ENCODE assay signal across 25 mouse cellular contexts in the genomic region with DNA sequence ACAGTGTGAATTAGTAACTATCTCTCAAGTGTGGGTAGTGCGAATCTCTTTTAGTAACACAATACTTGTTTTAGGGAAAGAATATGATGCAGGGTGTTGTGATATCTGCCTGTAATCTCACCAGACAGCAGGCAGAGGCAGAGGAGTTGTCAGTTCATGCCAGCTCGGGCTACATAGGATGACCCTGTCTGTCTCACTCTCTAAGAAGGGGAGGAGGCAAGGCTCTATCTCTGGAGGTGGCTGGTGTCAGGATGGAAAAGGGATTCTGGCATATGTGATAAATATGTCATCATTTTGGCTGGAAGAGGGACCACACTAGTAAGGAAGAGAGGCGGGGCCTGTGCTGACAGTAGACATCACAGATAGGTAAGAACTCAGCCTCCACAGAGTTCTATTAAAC. TPM values are rescaled to one million over a fixed set of nuclear protein-coding genes. Genes with fewer than 3 reads are reported as not detected.
DNase-seq lines count a peak whose midpoint lies in the region; ATAC-seq and TF ChIP-seq lines count a peak whose summit lies in the region.
"Had no signal": no experiment of that assay in that cellular context is flagged by ENCODE, and none has a peak within 500 bp of the region (broad histone marks: within the 10 kb centered on the region; RNA-seq: fewer than 3 reads in every experiment).

No protein-coding gene starts in this region.

- intact Hi-C loops in heart, postnatal 10 days (cut with DNase I), result loop anchor here (5.0 kb wide), 1 partner anchor 40 kb away; no protein-coding TSS in a partner anchor

- TF ChIP-seq CTCF in small intestine, adult 2 months (IDR thresholded peaks at IDR 0.05; ENCODE audit: extremely low read depth, insufficient read length, insufficient replicate concordance, low read depth, low read length), result peak; percentile 9; the same call in 1 of the 2 replicates

- TF ChIP-seq POLR2A in small intestine, adult 2 months (IDR thresholded peaks at IDR 0.05; ENCODE audit: low read depth, low read length), result no peak

- H3K4me3 ChIP-seq in heart, embryonic 15.5 days, result no peak overlapping the region
- H3K4me3 ChIP-seq in hindbrain, embryonic 16.5 days (ENCODE audit: low read length), result no peak overlapping the region
- no peak overlapping the region for H3K4me3 ChIP-seq in hindbrain, embryonic 11.5 days (ENCODE audit: low read depth, low read length)
- H3K4me3 ChIP-seq in neural tube, embryonic 13.5 days, result no peak overlapping the region
- H3K4me3 ChIP-seq in small intestine, adult 2 months (ENCODE audit: low read depth, low read length), result no peak overlapping the region
- no peak overlapping the region for H3K4me3 ChIP-seq in kidney, embryonic 15.5 days (replicated peaks)
- H3K4me3 ChIP-seq: forebrain, embryonic 13.5 days; heart, embryonic 10.5 days; limb, embryonic 10.5 days; limb, embryonic 15.5 days; midbrain, embryonic 12.5 days; myocyte had no signal

- no peaks in the 10 kb centered on the region for H3K27me3 ChIP-seq in heart, embryonic 15.5 days
- peaks cover 6% of the 10 kb centered on the region; the same call in 1 of the 2 replicates for H3K27me3 ChIP-seq in hindbrain, embryonic 16.5 days (replicated peaks; ENCODE audit: control insufficient read depth, insufficient read depth, low read length)
- peaks cover 5% of the 10 kb centered on the region; the same call in 1 of the 2 replicates for H3K27me3 ChIP-seq in hindbrain, embryonic 11.5 days (ENCODE audit: control insufficient read depth, insufficient read depth, low read length)
- H3K27me3 ChIP-seq in neural tube, embryonic 13.5 days, result peaks cover 19% of the 10 kb centered on the region
- no peaks in the 10 kb centered on the region for H3K27me3 ChIP-seq in small intestine, adult 2 months (ENCODE audit: control insufficient read depth, insufficient read depth, low read length)
- H3K27me3 ChIP-seq in kidney, embryonic 15.5 days, result peaks cover 12% of the 10 kb centered on the region
- H3K27me3 ChIP-seq: CH12.LX had no signal

- H3K9ac ChIP-seq in heart, embryonic 15.5 days, result peak overlapping the region; percentile 16; the same call in 1 of the 2 replicates
- H3K9ac ChIP-seq in hindbrain, embryonic 16.5 days (ENCODE audit: low read depth, low read length), result no peak overlapping the region
- H3K9ac ChIP-seq in hindbrain, embryonic 11.5 days (ENCODE audit: low read depth, low read length), result no peak overlapping the region
- H3K9ac ChIP-seq in neural tube, embryonic 13.5 days, result 0 out of 2 replicates have a peak overlapping the region, but pooled peaks have one; percentile 41
- H3K9ac ChIP-seq in kidney, embryonic 15.5 days, result no peak overlapping the region
- H3K9ac ChIP-seq: forebrain, embryonic 13.5 days; limb, embryonic 15.5 days; midbrain, embryonic 12.5 days had no signal

- H3K27ac ChIP-seq in heart, embryonic 15.5 days, result peak overlapping the region; percentile 49
- no peak overlapping the region for H3K27ac ChIP-seq in hindbrain, embryonic 16.5 days (ENCODE audit: low read depth, low read length)
- H3K27ac ChIP-seq in hindbrain, embryonic 11.5 days (ENCODE audit: low read depth, low read length), result no peak overlapping the region
- peak overlapping the region; percentile 56 for H3K27ac ChIP-seq in neural tube, embryonic 13.5 days (replicated peaks)
- no peak overlapping the region for H3K27ac ChIP-seq in small intestine, adult 2 months (ENCODE audit: insufficient read depth, low read depth, low read length)
- H3K27ac ChIP-seq in kidney, embryonic 15.5 days, result no peak overlapping the region
- H3K27ac ChIP-seq: forebrain, embryonic 13.5 days; limb, embryonic 10.5 days; limb, embryonic 15.5 days; midbrain, embryonic 12.5 days had no signal

- no peaks in the 10 kb centered on the region for H3K9me3 ChIP-seq in heart, embryonic 15.5 days (replicated peaks)
- no peaks in the 10 kb centered on the region for H3K9me3 ChIP-seq in hindbrain, embryonic 16.5 days (ENCODE audit: control insufficient read depth, low read length)
- no peaks in the 10 kb centered on the region for H3K9me3 ChIP-seq in hindbrain, embryonic 11.5 days (ENCODE audit: control insufficient read depth, low read length)
- H3K9me3 ChIP-seq in neural tube, embryonic 13.5 days, result no peaks in the 10 kb centered on the region
- H3K9me3 ChIP-seq in kidney, embryonic 15.5 days (replicated peaks), result no peaks in the 10 kb centered on the region
- H3K9me3 ChIP-seq: forebrain, embryonic 13.5 days; heart, embryonic 10.5 days; limb, embryonic 10.5 days; limb, embryonic 15.5 days; midbrain, embryonic 12.5 days had no signal

- DNase-seq in heart, postnatal 10 days, result no peak
- DNase-seq in hindbrain, embryonic 11.5 days (ENCODE audit: low spot score), result no peak
- DNase-seq in neural tube, embryonic 10.5 days (ENCODE audit: extremely low spot score, low spot score), result no peak
- DNase-seq: adrenal gland, postnatal 10 days; cerebellum, adult 9-10 months; cerebellum, postnatal 36 days; gastrocnemius, postnatal 14 days; heart, postnatal 4 days; kidney, adult 9 months; kidney, postnatal 14 days; layer of hippocampus, adult 9-11 months; lung, postnatal 14 days had no signal

- peaks cover 11% of the 10 kb centered on the region; the same call in 1 of the 2 replicates for H3K36me3 ChIP-seq in heart, embryonic 15.5 days
- H3K36me3 ChIP-seq in hindbrain, embryonic 16.5 days (ENCODE audit: control insufficient read depth, insufficient read depth, low read length), result no peaks in the 10 kb centered on the region
- no peaks in the 10 kb centered on the region for H3K36me3 ChIP-seq in hindbrain, embryonic 11.5 days (ENCODE audit: control insufficient read depth, insufficient read depth, low read length)
- no peaks in the 10 kb centered on the region for H3K36me3 ChIP-seq in neural tube, embryonic 13.5 days
- peaks cover 14% of the 10 kb centered on the region for H3K36me3 ChIP-seq in small intestine, adult 2 months (ENCODE audit: control insufficient read depth, insufficient read depth, low read length)
- H3K36me3 ChIP-seq in kidney, embryonic 15.5 days, result no peaks in the 10 kb centered on the region
- H3K36me3 ChIP-seq: limb, embryonic 10.5 days; limb, embryonic 15.5 days; midbrain, embryonic 12.5 days had no signal

- ATAC-seq in heart, embryonic 15.5 days (replicated peaks; ENCODE audit: insufficient number of reproducible peaks, insufficient read depth, low FRiP score, low read depth), result no peak
- no peak for ATAC-seq in hindbrain, embryonic 16.5 days
- ATAC-seq in hindbrain, embryonic 11.5 days (ENCODE audit: low FRiP score), result no peak
- ATAC-seq in neural tube, embryonic 13.5 days (ENCODE audit: low read depth), result no peak
- no peak for ATAC-seq in kidney, embryonic 15.5 days (replicated peaks; ENCODE audit: low FRiP score)
- ATAC-seq: forebrain, embryonic 13.5 days; intestine, postnatal 0 days had no signal

- no peak overlapping the region for H3K4me2 ChIP-seq in heart, embryonic 15.5 days
- peak overlapping the region; percentile 10 for H3K4me2 ChIP-seq in hindbrain, embryonic 16.5 days (ENCODE audit: low read length)
- H3K4me2 ChIP-seq in hindbrain, embryonic 11.5 days (replicated peaks; ENCODE audit: low read depth, low read length), result no peak overlapping the region
- peak overlapping the region; percentile 99 for H3K4me2 ChIP-seq in neural tube, embryonic 13.5 days
- H3K4me2 ChIP-seq in kidney, embryonic 15.5 days, result no peak overlapping the region
- H3K4me2 ChIP-seq: forebrain, embryonic 13.5 days; limb, embryonic 15.5 days; midbrain, embryonic 12.5 days had no signal

- peaks cover 64% of the 10 kb centered on the region for H3K4me1 ChIP-seq in heart, embryonic 15.5 days (replicated peaks)
- peaks cover 7% of the 10 kb centered on the region for H3K4me1 ChIP-seq in hindbrain, embryonic 16.5 days (ENCODE audit: control insufficient read depth, insufficient read depth, low read depth, low read length)
- H3K4me1 ChIP-seq in hindbrain, embryonic 11.5 days (replicated peaks; ENCODE audit: control insufficient read depth, insufficient read depth, low read length), result peaks cover 3% of the 10 kb centered on the region; the same call in 1 of the 2 replicates
- peaks cover 50% of the 10 kb centered on the region for H3K4me1 ChIP-seq in neural tube, embryonic 13.5 days (replicated peaks)
- peaks cover 9% of the 10 kb centered on the region for H3K4me1 ChIP-seq in small intestine, adult 2 months (ENCODE audit: control insufficient read depth, insufficient read depth, insufficient read length, low read length)
- H3K4me1 ChIP-seq in kidney, embryonic 15.5 days, result peaks cover 22% of the 10 kb centered on the region

- 48% methylated on average over 3 of the region's 3 CpGs for WGBS in heart, embryonic 15.5 days
- WGBS in hindbrain, embryonic 16.5 days, result 83% methylated on average over 3 of the region's 3 CpGs
- WGBS in hindbrain, embryonic 11.5 days, result 85% methylated on average over 3 of the region's 3 CpGs
- 88% methylated on average over 3 of the region's 3 CpGs for WGBS in neural tube, embryonic 13.5 days
- WGBS in small intestine, adult 2 months, result 57% methylated on average over 3 of the region's 3 CpGs
- WGBS in kidney, embryonic 15.5 days, result 81% methylated on average over 3 of the region's 3 CpGs

RNA-seq across cellular contexts. Expression of gene Hopx, which starts 23.0 kb away (rescaled TPM):
- 16.0 and 23.6 TPM in 2 replicates for polyA plus RNA-seq in heart, embryonic 15.5 days (2015; fragmentation: Nextera tagmentation; extraction: Ambion mirVana)
- total RNA-seq in heart, postnatal 10 days (2021), result 100 to 1,000 TPM; 498 to 553 TPM
- polyA plus RNA-seq in hindbrain, embryonic 16.5 days (2015; fragmentation: Nextera tagmentation; extraction: Ambion mirVana), result 4.9 and 6.7 TPM in 2 replicates
- 0.68 and 0.83 TPM in 2 replicates for polyA plus RNA-seq in hindbrain, embryonic 11.5 days (2014; fragmentation: Nextera tagmentation; extraction: Ambion mirVana)
- 8.8 and 9.2 TPM in 2 replicates for polyA plus RNA-seq in neural tube, embryonic 13.5 days (2015; fragmentation: Nextera tagmentation; extraction: Ambion mirVana)
- 72.0 and 80.7 TPM in 2 replicates for polyA plus RNA-seq in small intestine, adult 2 months (2012; rRNA removed)
- 1.0 and 1.7 TPM in 2 replicates for polyA plus RNA-seq in kidney, embryonic 15.5 days (2015; fragmentation: Nextera tagmentation; extraction: Ambion mirVana)
- polyA plus RNA-seq: limb, embryonic 10.5 days; midbrain, embryonic 12.5 days had no signal

Comparison
In these comparisons a context has a peak if more than half of its experiments do, and no peak if none do; other contexts are left out.
1. H3K4me2 ChIP-seq: peak in hindbrain, embryonic 16.5 days (single experiment) and neural tube, embryonic 13.5 days (single experiment); none in heart, embryonic 15.5 days (single experiment), hindbrain, embryonic 11.5 days (single experiment) and kidney, embryonic 15.5 days (single experiment).
2. H3K27ac ChIP-seq: peak in heart, embryonic 15.5 days (single experiment) and neural tube, embryonic 13.5 days (single experiment); none in hindbrain, embryonic 16.5 days (single experiment), hindbrain, embryonic 11.5 days (single experiment), small intestine, adult 2 months (single experiment) and kidney, embryonic 15.5 days (single experiment).
3. H3K9ac ChIP-seq: peak in heart, embryonic 15.5 days (single experiment) and neural tube, embryonic 13.5 days (single experiment); none in hindbrain, embryonic 16.5 days (single experiment), hindbrain, embryonic 11.5 days (single experiment) and kidney, embryonic 15.5 days (single experiment).